Mouse (Mus musculus): ENCODE measurements around the gene Kpna3. TPM values are rescaled to one million over a fixed set of nuclear protein-coding genes. Genes with fewer than 3 reads are reported as not detected.

Gene Kpna3
- 24.4 TPM for total RNA-seq (2023)

GRCm38 (mm10) chr14:61439661-61440559, at the start of gene Kpna3:
Kpna3 (minus strand) TSS chr14:61439874.

GRCm38 (mm10) chr14:61360131-61360980, 79.3 kb downstream of the Kpna3 start, which contains the start of gene Ebpl:
Ebpl (minus strand) TSS chr14:61360439.

Other genes with a start within 250 kb of the Kpna3 start
- not detected for gene Sgcg, start 181.4 kb downstream of the Kpna3 start, total RNA-seq (2023)
- 1.8 TPM for gene Arl11, start 130.1 kb downstream of the Kpna3 start, total RNA-seq (2023)
- 3.8 TPM for gene Ebpl, start 79.4 kb downstream of the Kpna3 start, total RNA-seq (2023)
- gene Spryd7, start 117.0 kb upstream of the Kpna3 start, total RNA-seq (2023), result 8.0 TPM
- gene Trim13, start 158.4 kb upstream of the Kpna3 start, total RNA-seq (2023), result 16.3 TPM
- 2.0 TPM for gene Kcnrg, start 167.6 kb upstream of the Kpna3 start, total RNA-seq (2023)

Measured in CD4-positive naive resting alpha-beta T cell, adult 57 days (primary cell).